ENCODE assay signal across 25 mouse cellular contexts in genomic region chr3:146632506-146632905, GRCm38 (mm10). TPM values are rescaled to one million over a fixed set of nuclear protein-coding genes. Genes with fewer than 3 reads are reported as not detected.
"Had no signal": no experiment of that assay in that cellular context is flagged by ENCODE, and none has a peak within 500 bp of the region (broad histone marks: within the 10 kb centered on the region; RNA-seq: fewer than 3 reads in every experiment).

No protein-coding gene starts in this region.

- H3K9ac ChIP-seq: neural tube, embryonic 13.5 days; neural tube, embryonic 15.5 days; stomach, embryonic 15.5 days had no signal

- H3K27ac ChIP-seq: neural tube, embryonic 13.5 days; neural tube, embryonic 15.5 days; stomach, embryonic 15.5 days; stomach, postnatal 0 days had no signal

- H3K9me3 ChIP-seq: neural tube, embryonic 13.5 days; neural tube, embryonic 15.5 days; stomach, embryonic 15.5 days had no signal

- H3K27me3 ChIP-seq: neural tube, embryonic 13.5 days; neural tube, embryonic 15.5 days; stomach, embryonic 15.5 days had no signal

- H3K4me3 ChIP-seq: neural tube, embryonic 13.5 days; neural tube, embryonic 15.5 days; stomach, embryonic 15.5 days had no signal

- H3K4me1 ChIP-seq: neural tube, embryonic 13.5 days; neural tube, embryonic 15.5 days; stomach, embryonic 15.5 days had no signal

- H3K36me3 ChIP-seq: neural tube, embryonic 13.5 days; neural tube, embryonic 15.5 days; stomach, embryonic 15.5 days had no signal

- DNase-seq: retina, postnatal 1 day; right cerebral cortex, adult 18-20 months; right cerebral cortex, postnatal 14 days; right cerebral cortex, postnatal 25 days; right cerebral cortex, postnatal 4 days; spleen, adult 18-20 months; thymus, adult 18-20 months; thymus, adult 2 months; thymus, postnatal 14 days; thymus, postnatal 25 days; thymus, postnatal 36 days; thymus, postnatal 4 days had no signal

- H3K4me2 ChIP-seq: neural tube, embryonic 13.5 days; neural tube, embryonic 15.5 days; stomach, embryonic 15.5 days had no signal

RNA-seq across cellular contexts. Expression of gene Dnase2b, which starts 17.1 kb away (rescaled TPM):
- total RNA-seq: neutrophil, adult 5-6 weeks had no signal
- polyA plus RNA-seq: neural tube, embryonic 13.5 days; neural tube, embryonic 14.5 days; neural tube, embryonic 15.5 days; small intestine, adult 2 months; spleen, adult 2 months; stomach, embryonic 14.5 days; stomach, postnatal 0 days; testis, adult 2 months; thymus, adult 2 months; urinary bladder, adult 2 months had no signal

RNA-seq across cellular contexts. Expression of gene 4930503B20Rik, which starts 18.6 kb away (rescaled TPM):
- polyA plus RNA-seq: neural tube, embryonic 13.5 days; neural tube, embryonic 14.5 days; neural tube, embryonic 15.5 days; small intestine, adult 2 months; spleen, adult 2 months; stomach, embryonic 14.5 days; stomach, embryonic 15.5 days; stomach, embryonic 16.5 days; stomach, postnatal 0 days; thymus, postnatal 0 days had no signal

RNA-seq across cellular contexts. Expression of gene Samd13, which starts 52.9 kb away (rescaled TPM):
- total RNA-seq: neutrophil, adult 5-6 weeks had no signal
- polyA plus RNA-seq: small intestine, adult 2 months; testis, adult 2 months; thymus, adult 2 months had no signal
